Mouse (Mus musculus) heart, embryonic 13.5 days (tissue): ENCODE data around the gene Map2. TPM values are rescaled to one million over a fixed set of nuclear protein-coding genes. Genes with fewer than 3 reads are reported as not detected.
A peak's percentile ranks its signal among the peaks of the same experiment; 100 is the strongest.

Experiments used
- ATAC-seq: fragments of 200-750 bp; cut with Nextera tagmentation; 2 replicates; pipeline ENCODE4 v1.8.0; 2017; ENCODE audit warnings: moderate TSS enrichment; ENCODE audit not compliant: insufficient number of reproducible peaks, low FRiP score, low TSS enrichment; ENCODE audit errors: extremely low read depth
- H3K27ac ChIP-seq: fragments of 300-500 bp; sonication (generic); replicated peaks from 2 replicates; pipeline ENCODE4 v1.5.1; 2015; ENCODE audit warnings: moderate library complexity, mild to moderate bottlenecking, inconsistent platforms
- H3K27me3 ChIP-seq: fragments of 300-500 bp; sonication (generic); replicated peaks from 2 replicates; pipeline ENCODE4 v1.6.1; 2015; ENCODE audit warnings: mild to moderate bottlenecking, inconsistent platforms
- H3K36me3 ChIP-seq: fragments of 300-500 bp; sonication (generic); 2 replicates; pipeline ENCODE4 v1.6.1; 2015; ENCODE audit warnings: mild to moderate bottlenecking, inconsistent platforms
- H3K4me1 ChIP-seq: fragments of 300-500 bp; sonication (generic); 2 replicates; pipeline ENCODE4 v1.6.1; 2015; ENCODE audit warnings: inconsistent platforms
- H3K4me2 ChIP-seq: fragments of 300-500 bp; sonication (generic); 2 replicates; pipeline ENCODE4 v1.6.1; 2015; ENCODE audit warnings: inconsistent platforms, mild to moderate bottlenecking, moderate library complexity
- H3K4me3 ChIP-seq: fragments of 300-500 bp; sonication (generic); 2 replicates; pipeline ENCODE4 v1.5.1; 2015; ENCODE audit warnings: moderate library complexity, mild to moderate bottlenecking, inconsistent platforms
- H3K9ac ChIP-seq: fragments of 300-500 bp; sonication (generic); 2 replicates; pipeline ENCODE4 v1.6.1; 2015; ENCODE audit warnings: inconsistent platforms, mild to moderate bottlenecking, moderate library complexity
- H3K9me3 ChIP-seq: fragments of 300-500 bp; sonication (generic); 2 replicates; pipeline ENCODE4 v1.6.1; 2016; ENCODE audit warnings: inconsistent platforms
- WGBS: fragments of 180-500 bp; shearing (Covaris S2); methylation state at CpG from one replicate; pipeline ENCODE4 v1.1.7; 2015; ENCODE audit warnings: mixed read lengths; 5-methylcytosine and 5-hydroxymethylcytosine counted together
- polyA plus RNA-seq: library from polyadenylated mRNA; unstranded; fragments of >200 nt; fragmentation: Nextera tagmentation; extraction: Ambion mirVana; gene quantifications from 2 replicates; pipeline ENCODE4 v1.2.1, GENCODE M21; 2015

Map2 gene
- polyA plus RNA-seq, 1 experiment from 2014 or later: 2.7 TPM

DNA sequence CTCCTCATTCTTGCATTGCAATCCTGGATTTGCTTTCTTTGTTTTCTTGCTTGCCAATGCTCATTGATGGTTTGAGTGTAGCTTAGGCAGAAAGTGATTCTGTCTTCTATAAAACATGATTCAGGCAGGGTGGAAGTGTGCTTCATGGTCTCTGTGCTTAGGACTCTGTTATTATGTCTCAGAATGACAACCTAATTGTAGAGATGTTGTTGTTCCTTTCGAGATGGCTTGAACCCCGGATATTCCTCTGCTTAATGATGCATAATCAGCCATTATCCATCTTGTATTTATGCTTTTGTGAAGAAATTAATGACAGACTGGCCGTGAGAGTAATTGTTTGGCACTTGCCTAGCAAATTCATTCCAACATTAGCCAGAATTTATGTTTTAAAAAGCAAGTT is 31.8 kb downstream of the Map2 start:
- H3K27me3 ChIP-seq: no peaks in the 10 kb centered on the region
- WGBS: 67% methylated on average over 3 of the region's 3 CpGs
- H3K4me2 ChIP-seq: no peak overlapping the region
- no peaks in the 10 kb centered on the region for H3K4me1 ChIP-seq
- H3K27ac ChIP-seq: no peak overlapping the region
- H3K9me3 ChIP-seq: no peaks in the 10 kb centered on the region
- no peak for ATAC-seq
- no peaks in the 10 kb centered on the region for H3K36me3 ChIP-seq
- no peak overlapping the region for H3K4me3 ChIP-seq
- no peak overlapping the region for H3K9ac ChIP-seq

DNA sequence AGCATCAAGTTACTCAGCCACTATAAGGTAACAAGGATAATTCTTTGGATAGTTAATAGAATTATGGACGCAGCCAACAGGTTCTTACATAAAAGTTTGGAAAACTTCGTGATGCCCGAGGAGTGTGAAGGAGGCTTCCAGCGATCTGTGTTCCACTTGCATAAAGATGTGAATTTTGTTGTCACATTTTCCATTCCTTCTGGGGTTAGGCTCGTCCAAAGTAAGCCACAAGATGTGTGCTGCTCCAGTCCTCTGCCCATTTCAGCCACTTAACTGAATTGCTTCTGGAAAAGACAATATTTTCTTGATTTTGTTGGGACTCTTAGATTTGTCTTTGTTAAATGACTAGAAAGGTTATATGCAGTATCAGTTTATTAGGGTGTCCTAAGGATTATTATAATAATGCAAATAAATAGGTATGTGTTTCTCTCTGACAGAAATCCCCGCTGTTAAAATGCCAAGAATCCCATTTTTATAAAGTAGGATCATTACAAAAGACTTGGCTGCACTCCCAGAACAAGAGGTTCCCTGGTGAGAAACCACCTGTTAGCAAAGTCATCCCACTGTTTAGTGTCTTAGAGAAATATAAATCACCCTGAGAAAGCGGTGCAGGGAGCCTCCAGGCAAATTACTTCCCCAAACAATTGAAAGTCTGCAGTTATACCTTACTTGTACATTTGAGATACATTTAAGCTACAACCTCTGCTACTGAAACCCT is 36.2 kb downstream of the Map2 start:
- ATAC-seq: no peak
- Histone ChIP-seq H3K27me3 (no peaks in the 10 kb centered on the region), H3K4me3 (no peak overlapping the region), H3K4me1 (no peaks in the 10 kb centered on the region), H3K36me3 (no peaks in the 10 kb centered on the region), H3K27ac (no peak overlapping the region), H3K9me3 (no peaks in the 10 kb centered on the region), H3K9ac (no peak overlapping the region), H3K4me2 (no peak overlapping the region)
- 74% methylated on average over 7 of the region's 7 CpGs for WGBS

DNA sequence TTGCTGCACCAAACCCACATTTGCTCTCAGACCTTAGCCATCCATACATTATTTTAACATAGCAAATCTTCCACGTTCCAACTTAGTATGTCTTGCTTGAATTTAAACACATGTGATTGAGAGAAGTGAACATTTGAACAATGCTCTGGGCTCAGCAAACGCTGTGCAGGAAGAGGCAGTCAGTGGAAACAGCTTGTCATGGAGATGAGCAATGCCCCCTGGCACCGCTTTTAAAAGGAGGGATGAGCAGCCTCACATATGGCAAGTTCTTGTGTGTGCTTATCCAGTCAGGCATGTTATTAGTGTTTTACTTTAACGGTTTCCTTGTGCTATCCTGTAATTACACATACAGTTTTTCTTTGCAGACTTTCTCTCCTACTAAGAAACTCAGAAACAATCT is 46.4 kb downstream of the Map2 start:
- Histone ChIP-seq H3K9me3 (no peaks in the 10 kb centered on the region), H3K27me3 (no peaks in the 10 kb centered on the region), H3K9ac (no peak overlapping the region), H3K4me3 (no peak overlapping the region), H3K4me1 (0 out of 2 replicates have a peak, but pooled peaks cover 3% of the 10 kb centered on the region), H3K4me2 (no peak overlapping the region), H3K27ac (no peak overlapping the region), H3K36me3 (no peaks in the 10 kb centered on the region)
- no peak for ATAC-seq
- WGBS: 67% methylated on average over 4 of the region's 4 CpGs

DNA sequence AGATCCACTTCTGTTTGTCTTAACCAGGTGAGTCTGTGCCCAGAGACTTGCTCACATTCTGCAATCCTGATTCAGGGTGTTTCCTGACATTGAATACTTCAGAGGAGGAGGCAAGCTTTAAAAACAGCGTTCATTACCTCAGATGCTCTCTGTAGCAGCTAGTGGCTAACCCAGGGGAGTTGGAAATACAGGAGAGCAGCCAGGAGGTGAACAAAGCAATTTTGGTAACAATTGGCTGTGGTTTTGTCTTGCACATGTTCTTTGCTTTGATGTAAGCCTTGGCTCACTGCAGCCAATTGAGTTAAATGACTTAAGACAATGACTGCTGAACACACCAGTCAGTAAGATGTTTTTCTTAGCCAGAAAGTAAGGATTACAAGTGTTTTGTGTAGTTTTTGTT is 48.3 kb downstream of the Map2 start:
- no peaks in the 10 kb centered on the region for H3K36me3 ChIP-seq
- no peak overlapping the region for H3K9ac ChIP-seq
- 44% methylated on average over 1 of the region's 1 CpGs for WGBS
- no peak overlapping the region for H3K4me3 ChIP-seq
- H3K9me3 ChIP-seq: no peaks in the 10 kb centered on the region
- no peak overlapping the region for H3K27ac ChIP-seq
- no peak for ATAC-seq
- H3K4me1 ChIP-seq: peaks cover 7% of the 10 kb centered on the region; the same call in 1 of the 2 replicates
- H3K4me2 ChIP-seq: no peak overlapping the region
- H3K27me3 ChIP-seq: no peaks in the 10 kb centered on the region

DNA sequence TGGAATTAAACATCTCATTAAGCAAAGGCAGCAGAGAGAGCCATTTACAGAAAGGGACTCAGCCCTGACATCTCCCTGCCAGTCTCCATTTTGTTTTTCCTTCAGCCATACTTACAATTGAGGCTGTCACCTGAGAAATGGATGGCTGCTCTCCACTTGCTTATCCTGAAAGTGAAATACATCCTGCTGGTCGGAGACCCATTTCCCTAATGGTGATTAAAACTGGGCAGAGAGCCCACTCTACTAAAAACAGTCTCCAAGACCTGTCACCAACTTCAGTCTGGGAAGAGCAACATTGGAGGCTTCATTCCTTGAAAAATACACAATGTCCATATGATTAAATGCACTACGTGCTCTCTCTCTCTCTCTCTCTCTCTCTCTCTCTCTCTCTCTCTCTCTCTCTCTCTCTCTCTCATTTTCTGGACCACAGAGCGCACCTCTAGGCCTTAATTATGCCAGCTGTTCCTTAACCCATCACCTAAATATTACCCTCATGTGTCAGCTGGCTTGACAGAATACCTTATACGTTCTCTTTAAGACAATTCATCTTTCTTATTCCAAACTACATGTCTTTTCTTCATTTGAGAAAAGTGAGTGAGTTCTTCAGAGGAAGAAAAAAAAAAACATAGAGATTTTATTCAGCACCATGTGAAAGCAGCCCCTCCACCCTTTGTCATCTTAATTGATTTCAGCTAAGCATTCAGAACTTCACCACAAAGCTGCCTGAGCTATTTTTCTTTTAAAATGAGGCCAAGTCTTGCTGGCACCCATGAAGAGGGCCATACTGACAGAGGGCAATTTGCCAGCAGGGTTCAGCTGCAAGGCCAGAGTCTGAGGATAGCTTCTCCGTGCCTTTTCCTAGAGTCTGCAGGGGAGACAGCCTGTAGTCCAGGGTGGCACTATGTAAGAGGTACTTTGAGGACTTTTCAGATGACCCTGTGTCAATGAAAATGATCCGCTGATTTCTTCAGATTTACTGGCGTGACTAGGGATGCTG is 51.6 kb downstream of the Map2 start:
- H3K27ac ChIP-seq: 0 out of 2 replicates have a peak overlapping the region, but pooled peaks have one; percentile 25
- no peak for ATAC-seq
- H3K27me3 ChIP-seq: no peaks in the 10 kb centered on the region
- peaks cover 7% of the 10 kb centered on the region; the same call in 1 of the 2 replicates for H3K4me1 ChIP-seq
- no peaks in the 10 kb centered on the region for H3K36me3 ChIP-seq
- no peak overlapping the region for H3K4me3 ChIP-seq
- WGBS: 50% methylated on average over 7 of the region's 7 CpGs
- no peak overlapping the region for H3K9ac ChIP-seq
- no peak overlapping the region for H3K4me2 ChIP-seq
- H3K9me3 ChIP-seq: no peaks in the 10 kb centered on the region

DNA sequence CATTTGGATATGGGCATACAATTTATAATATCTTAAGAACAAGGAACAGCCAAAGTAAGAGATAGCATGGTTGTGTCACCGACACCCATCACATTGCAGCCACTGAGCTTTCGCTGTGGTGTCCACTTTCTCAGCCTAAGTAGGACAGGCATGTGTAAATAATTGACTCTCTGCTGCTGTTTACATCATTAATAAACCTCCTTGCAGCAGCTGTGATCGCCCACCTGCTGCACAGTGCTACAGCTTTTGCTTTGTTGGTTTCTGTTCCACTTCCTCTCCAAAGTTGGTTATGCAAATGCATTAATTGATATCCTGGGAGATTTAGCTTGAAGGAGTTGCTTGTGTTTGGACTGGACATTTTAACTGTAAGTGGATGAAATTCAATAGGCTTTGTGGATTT is 53.1 kb downstream of the Map2 start:
- peaks cover 7% of the 10 kb centered on the region; the same call in 1 of the 2 replicates for H3K4me1 ChIP-seq
- H3K36me3 ChIP-seq: no peaks in the 10 kb centered on the region
- no peaks in the 10 kb centered on the region for H3K27me3 ChIP-seq
- H3K4me3 ChIP-seq: no peak overlapping the region
- no peak overlapping the region for H3K27ac ChIP-seq
- H3K9me3 ChIP-seq: no peaks in the 10 kb centered on the region
- no peak overlapping the region for H3K4me2 ChIP-seq
- WGBS: 83% methylated on average over 3 of the region's 3 CpGs
- no peak overlapping the region for H3K9ac ChIP-seq
- ATAC-seq: no peak

DNA sequence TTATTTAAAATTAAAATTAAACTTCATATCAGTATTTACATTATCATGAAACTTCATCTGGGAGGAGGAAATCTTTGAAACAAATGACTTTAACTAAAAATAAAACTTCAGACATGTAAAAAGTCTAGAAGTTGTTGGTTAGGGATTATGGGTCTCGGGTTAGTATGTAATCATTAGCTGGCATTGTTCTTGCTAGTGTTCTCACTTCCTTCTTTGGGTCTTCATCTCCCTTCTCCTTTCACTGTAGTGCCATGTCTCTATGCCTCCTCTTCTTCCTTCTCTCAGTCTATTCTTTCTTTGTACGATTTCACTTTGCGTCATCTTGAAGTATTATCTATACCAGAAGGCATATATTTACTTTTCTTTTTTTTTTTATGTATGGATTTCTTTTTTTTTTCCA is 55.3 kb downstream of the Map2 start:
- no peak overlapping the region for H3K27ac ChIP-seq
- no peaks in the 10 kb centered on the region for H3K27me3 ChIP-seq
- peaks cover 7% of the 10 kb centered on the region; the same call in 1 of the 2 replicates for H3K4me1 ChIP-seq
- no peak overlapping the region for H3K4me3 ChIP-seq
- no peak for ATAC-seq
- 86% methylated on average over 3 of the region's 3 CpGs for WGBS
- H3K9me3 ChIP-seq: no peaks in the 10 kb centered on the region
- H3K9ac ChIP-seq: no peak overlapping the region
- no peak overlapping the region for H3K4me2 ChIP-seq
- H3K36me3 ChIP-seq: no peaks in the 10 kb centered on the region

DNA sequence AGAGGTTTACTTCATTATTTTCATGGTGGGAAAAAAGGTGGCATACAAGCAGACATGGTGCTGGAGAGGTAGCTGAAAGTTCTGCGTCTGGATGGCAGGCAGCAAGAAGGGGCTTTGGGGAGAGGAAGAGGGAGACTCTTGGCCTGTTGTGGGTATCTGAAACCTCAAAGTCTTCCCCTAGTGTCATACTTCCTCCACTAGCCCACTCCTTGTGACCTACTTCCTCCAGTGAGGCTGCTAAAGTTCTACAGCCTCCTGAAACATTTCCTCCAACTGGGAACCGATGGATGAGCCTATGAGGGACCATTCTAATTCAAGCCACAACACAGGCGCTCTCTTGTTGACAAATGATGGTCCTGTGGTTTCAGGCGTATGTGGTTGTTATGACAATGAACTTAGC is 56.9 kb downstream of the Map2 start:
- Histone ChIP-seq H3K9me3 (no peaks in the 10 kb centered on the region), H3K4me1 (peaks cover 3% of the 10 kb centered on the region; the same call in 1 of the 2 replicates), H3K4me2 (no peak overlapping the region), H3K9ac (no peak overlapping the region), H3K27ac (no peak overlapping the region), H3K36me3 (no peaks in the 10 kb centered on the region), H3K27me3 (no peaks in the 10 kb centered on the region), H3K4me3 (no peak overlapping the region)
- no peak for ATAC-seq
- 75% methylated on average over 4 of the region's 4 CpGs for WGBS

DNA sequence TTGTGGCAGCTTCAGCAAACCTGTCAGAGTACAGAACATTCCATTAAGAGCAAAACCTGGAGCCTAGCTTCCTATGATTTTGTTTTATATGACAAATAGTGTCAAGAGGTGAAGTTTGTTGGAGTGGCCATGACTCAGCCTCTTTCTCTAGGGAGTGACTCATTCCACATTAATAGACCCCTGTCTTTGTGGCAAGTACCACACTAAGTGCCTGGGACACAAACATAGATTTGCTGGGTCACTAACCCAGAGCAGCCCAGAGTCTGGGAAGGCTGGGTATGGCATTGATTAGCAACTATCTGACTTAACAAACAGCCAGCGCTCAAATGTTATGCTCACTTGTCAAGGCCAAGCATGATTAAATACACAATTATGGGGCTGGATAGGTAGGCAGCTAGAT is 69.8 kb downstream of the Map2 start:
- no peak overlapping the region for H3K4me2 ChIP-seq
- no peaks in the 10 kb centered on the region for H3K36me3 ChIP-seq
- ATAC-seq: no peak
- no peak overlapping the region for H3K27ac ChIP-seq
- H3K9ac ChIP-seq: no peak overlapping the region
- H3K27me3 ChIP-seq: no peaks in the 10 kb centered on the region
- H3K4me1 ChIP-seq: no peaks in the 10 kb centered on the region
- 67% methylated on average over 1 of the region's 1 CpGs for WGBS
- no peak overlapping the region for H3K4me3 ChIP-seq
- no peaks in the 10 kb centered on the region for H3K9me3 ChIP-seq

DNA sequence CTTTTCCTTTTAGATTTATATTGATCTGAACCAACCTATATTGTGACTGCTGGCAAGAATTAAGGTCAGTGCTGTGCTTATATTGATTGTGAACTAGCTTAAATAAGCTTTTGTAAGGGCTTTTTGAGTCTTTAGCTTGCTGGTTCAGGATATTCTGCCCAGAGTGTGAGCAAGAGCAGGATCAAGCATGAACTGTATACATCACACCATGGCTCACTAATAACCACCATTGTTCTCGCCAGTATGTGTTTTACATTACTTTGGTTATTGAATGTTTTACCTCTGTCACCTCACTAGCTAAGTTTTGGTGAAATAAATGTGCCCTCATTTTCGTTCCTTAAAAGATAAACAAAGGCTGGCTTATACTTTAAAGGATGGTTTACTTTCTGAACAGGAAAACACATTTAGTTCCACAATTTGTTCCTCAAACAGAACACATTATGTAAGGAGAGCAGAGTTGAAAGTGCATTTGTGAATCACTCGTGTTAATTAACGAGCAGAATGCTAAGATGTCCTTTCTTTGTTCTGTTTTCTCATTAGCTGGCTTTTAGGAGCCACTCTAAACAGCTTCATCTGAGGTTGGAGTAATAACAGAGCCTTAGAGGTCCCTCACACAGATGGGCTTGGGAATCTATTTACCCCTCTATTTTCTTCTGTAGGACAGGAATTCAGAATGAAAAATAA is 76.7 kb downstream of the Map2 start:
- Histone ChIP-seq H3K9ac (no peak overlapping the region), H3K36me3 (no peaks in the 10 kb centered on the region), H3K27me3 (no peaks in the 10 kb centered on the region), H3K4me1 (no peaks in the 10 kb centered on the region), H3K9me3 (no peaks in the 10 kb centered on the region), H3K4me2 (no peak overlapping the region), H3K27ac (no peak overlapping the region), H3K4me3 (no peak overlapping the region)
- 58% methylated on average over 4 of the region's 4 CpGs for WGBS
- no peak for ATAC-seq

DNA sequence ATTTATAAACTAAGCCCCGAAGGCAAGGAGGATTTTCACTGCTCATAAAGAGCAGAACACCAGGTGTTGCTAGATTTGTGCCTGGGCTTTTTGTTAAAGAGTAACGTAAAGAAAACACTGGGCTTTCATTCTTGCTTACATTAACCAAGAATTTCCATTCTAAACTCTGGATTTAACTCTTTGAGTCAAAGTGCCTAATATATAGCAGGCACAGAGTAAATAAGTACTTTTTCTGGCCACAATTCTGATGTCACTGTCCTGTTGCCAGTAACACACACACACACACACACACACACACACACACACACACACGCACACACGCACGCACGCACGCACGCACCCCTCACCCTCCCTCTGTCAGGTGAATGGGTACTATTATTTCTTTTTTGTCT is 77.3 kb downstream of the Map2 start:
- Histone ChIP-seq H3K9ac (no peak overlapping the region), H3K36me3 (no peaks in the 10 kb centered on the region), H3K27ac (no peak overlapping the region), H3K4me1 (no peaks in the 10 kb centered on the region), H3K4me2 (no peak overlapping the region), H3K9me3 (no peaks in the 10 kb centered on the region), H3K27me3 (no peaks in the 10 kb centered on the region), H3K4me3 (no peak overlapping the region)
- WGBS: 78% methylated on average over 8 of the region's 8 CpGs
- ATAC-seq: no peak
